Mouse (Mus musculus) liver, embryonic 16.5 days (tissue): ENCODE measurements at regions not wholly inside any gene's neighbourhood (a gene's known extent, or its start where the extent isn't known, plus 50 kb on each side); places are given as distances from the start of the nearest gene placed in this dataset.

ENCODE experiments used
- ATAC-seq: fragments of 200-750 bp; cut with Nextera tagmentation; 2 replicates; pipeline ENCODE4 v1.8.0; 2017; ENCODE audit warnings: low read depth, mild to moderate bottlenecking, moderate number of reproducible peaks, moderate library complexity
- H3K27ac ChIP-seq: fragments of 300-500 bp; sonication (generic); 2 replicates; pipeline ENCODE4 v1.5.1; 2014; ENCODE audit warnings: mild to moderate bottlenecking, low read length
- H3K27me3 ChIP-seq: fragments of 300-500 bp; sonication (generic); 2 replicates; pipeline ENCODE4 v1.6.1; 2014; ENCODE audit warnings: low read depth, low read length, mixed read lengths; ENCODE audit not compliant: control insufficient read depth, insufficient read depth
- H3K36me3 ChIP-seq: fragments of 300-500 bp; sonication (generic); 2 replicates; pipeline ENCODE4 v1.6.1; 2014; ENCODE audit warnings: mild to moderate bottlenecking; ENCODE audit not compliant: control insufficient read depth, insufficient read depth
- H3K4me1 ChIP-seq: fragments of 300-500 bp; sonication (generic); 2 replicates; pipeline ENCODE4 v1.6.1; 2014; ENCODE audit warnings: low read depth, low read length, mixed read lengths; ENCODE audit not compliant: control insufficient read depth
- H3K4me2 ChIP-seq: fragments of 300-500 bp; sonication (generic); 2 replicates; pipeline ENCODE4 v1.6.1; 2014; ENCODE audit warnings: low read depth, low read length, mixed read lengths
- H3K4me3 ChIP-seq: fragments of 300-500 bp; sonication (generic); 2 replicates; pipeline ENCODE4 v1.5.1; 2014; ENCODE audit warnings: low read depth, mild to moderate bottlenecking, low read length
- H3K9ac ChIP-seq: fragments of 300-500 bp; sonication (generic); 2 replicates; pipeline ENCODE4 v1.6.1; 2014; ENCODE audit warnings: low read depth, low read length
- H3K9me3 ChIP-seq: fragments of 300-500 bp; sonication (generic); replicated peaks from 2 replicates; pipeline ENCODE4 v1.6.1; 2016; ENCODE audit warnings: low read length; ENCODE audit not compliant: control insufficient read depth
- WGBS: fragments of 180-500 bp; shearing (Covaris S2); extraction: QIAGEN DNeasy Blood & Tissue Kit; methylation state at CpG from one replicate; pipeline ENCODE4 v1.1.7; 2014; ENCODE audit not compliant: insufficient replicate concordance; 5-methylcytosine and 5-hydroxymethylcytosine counted together

DNA sequence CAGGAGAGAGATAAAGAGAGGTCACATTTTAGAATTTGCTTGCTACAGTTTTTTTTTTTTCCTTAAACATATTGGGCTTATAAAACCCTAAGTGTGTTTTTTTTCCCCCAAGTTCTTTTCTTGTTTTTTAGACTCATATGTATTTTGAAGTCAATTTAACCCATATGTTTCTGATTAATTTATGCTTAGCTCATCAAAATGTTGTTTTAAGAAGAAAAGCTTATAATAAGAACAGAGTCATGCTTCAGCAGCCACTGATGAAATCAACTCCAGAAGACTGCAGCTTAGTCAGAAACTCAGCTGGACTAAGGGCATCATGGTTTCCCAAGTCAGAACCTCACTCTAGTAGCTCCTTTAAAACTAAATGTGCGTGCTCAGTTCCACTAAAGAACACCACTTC, 454.7 kb upstream of the Jag1 start:
- no peaks in the 10 kb centered on the region for H3K9me3 ChIP-seq
- H3K27me3 ChIP-seq: no peaks in the 10 kb centered on the region
- no peak overlapping the region for H3K9ac ChIP-seq
- 50% methylated on average over 1 of the region's 1 CpGs for WGBS
- H3K4me2 ChIP-seq: no peak overlapping the region
- H3K36me3 ChIP-seq: no peaks in the 10 kb centered on the region
- H3K27ac ChIP-seq: no peak overlapping the region
- no peaks in the 10 kb centered on the region for H3K4me1 ChIP-seq
- H3K4me3 ChIP-seq: no peak overlapping the region
- ATAC-seq: no peak

DNA sequence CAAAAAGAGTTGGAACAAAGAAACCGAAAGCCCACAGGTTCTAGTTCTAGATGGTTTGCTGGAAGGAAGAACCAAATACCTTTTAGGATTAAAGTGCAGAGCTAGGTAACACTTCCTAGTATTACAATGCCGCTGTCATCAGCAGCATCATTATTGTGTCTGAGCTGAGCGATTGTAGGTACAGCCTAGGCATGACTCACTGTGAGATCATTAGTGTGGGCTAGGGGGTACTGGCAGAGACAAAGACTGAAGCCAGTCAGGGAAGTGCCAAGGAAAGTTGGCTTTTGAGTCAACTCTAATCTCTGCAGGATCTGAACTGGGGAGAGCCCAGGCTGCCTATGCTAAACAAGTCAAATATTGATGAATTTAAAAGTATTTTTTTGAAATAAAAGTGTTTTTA, 450.2 kb upstream of the Jag1 start:
- 70% methylated on average over 3 of the region's 3 CpGs for WGBS
- H3K4me2 ChIP-seq: no peak overlapping the region
- no peaks in the 10 kb centered on the region for H3K9me3 ChIP-seq
- H3K9ac ChIP-seq: no peak overlapping the region
- H3K27me3 ChIP-seq: no peaks in the 10 kb centered on the region
- ATAC-seq: no peak
- H3K4me3 ChIP-seq: no peak overlapping the region
- no peak overlapping the region for H3K27ac ChIP-seq
- no peaks in the 10 kb centered on the region for H3K36me3 ChIP-seq
- H3K4me1 ChIP-seq: no peaks in the 10 kb centered on the region

GRCm38 (mm10) chr2:137564064-137564624, 447.7 kb upstream of the Jag1 start:
- ATAC-seq: no peak
- WGBS: 62% methylated on average over 5 of the region's 5 CpGs
- H3K4me2 ChIP-seq: no peak overlapping the region

DNA sequence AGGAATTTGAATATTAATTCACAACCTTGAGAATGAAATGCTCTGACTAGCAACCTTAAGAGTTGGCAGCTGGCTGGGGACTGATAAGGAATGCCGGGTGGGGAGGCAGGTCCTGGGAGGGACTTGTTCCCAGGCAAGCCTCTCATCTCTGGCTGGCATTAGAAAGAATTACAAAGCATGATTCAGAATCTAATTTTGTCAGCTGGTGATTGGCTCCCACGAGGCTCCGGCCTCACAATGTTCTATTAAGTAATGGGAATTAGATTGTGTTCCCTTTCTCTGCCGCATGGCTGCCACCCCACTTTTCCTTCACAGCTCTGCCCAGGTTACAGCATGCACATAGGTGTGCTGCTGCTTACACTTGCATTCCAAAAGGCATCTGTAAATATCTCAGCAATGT, 443.9 kb upstream of the Jag1 start:
- H3K27me3 ChIP-seq: no peaks in the 10 kb centered on the region
- 41% methylated on average over 4 of the region's 4 CpGs for WGBS
- no peaks in the 10 kb centered on the region for H3K36me3 ChIP-seq
- no peak for ATAC-seq
- no peaks in the 10 kb centered on the region for H3K4me1 ChIP-seq
- no peak overlapping the region for H3K27ac ChIP-seq
- no peaks in the 10 kb centered on the region for H3K9me3 ChIP-seq
- H3K9ac ChIP-seq: no peak overlapping the region
- H3K4me2 ChIP-seq: no peak overlapping the region
- no peak overlapping the region for H3K4me3 ChIP-seq

More at GRCm38 (mm10) chr2:137564064-137564624, 447.7 kb upstream of the Jag1 start:
- Histone ChIP-seq H3K9ac (no peak overlapping the region), H3K27ac (no peak overlapping the region), H3K36me3 (no peaks in the 10 kb centered on the region), H3K27me3 (no peaks in the 10 kb centered on the region), H3K4me3 (no peak overlapping the region), H3K9me3 (no peaks in the 10 kb centered on the region), H3K4me1 (no peaks in the 10 kb centered on the region)

- Histone ChIP-seq H3K4me1 (no peaks in the 10 kb centered on the region), H3K9ac (no peak overlapping the region), H3K27ac (no peak overlapping the region), H3K36me3 (no peaks in the 10 kb centered on the region), H3K4me2 (no peak overlapping the region), H3K27me3 (no peaks in the 10 kb centered on the region), H3K9me3 (no peaks in the 10 kb centered on the region), H3K4me3 (no peak overlapping the region)
- ATAC-seq: no peak
- 53% methylated on average over 2 of the region's 2 CpGs for WGBS
Measured at GRCm38 (mm10) chr2:137553871-137554270, 437.4 kb upstream of the Jag1 start.

- Histone ChIP-seq H3K4me1 (no peaks in the 10 kb centered on the region), H3K27ac (no peak overlapping the region), H3K27me3 (no peaks in the 10 kb centered on the region), H3K36me3 (no peaks in the 10 kb centered on the region), H3K9ac (no peak overlapping the region), H3K4me2 (no peak overlapping the region), H3K4me3 (no peak overlapping the region), H3K9me3 (no peaks in the 10 kb centered on the region)
- no peak for ATAC-seq
- WGBS: 46% methylated on average over 2 of the region's 2 CpGs
Measured at GRCm38 (mm10) chr2:137536581-137536980, 420.1 kb upstream of the Jag1 start.

DNA sequence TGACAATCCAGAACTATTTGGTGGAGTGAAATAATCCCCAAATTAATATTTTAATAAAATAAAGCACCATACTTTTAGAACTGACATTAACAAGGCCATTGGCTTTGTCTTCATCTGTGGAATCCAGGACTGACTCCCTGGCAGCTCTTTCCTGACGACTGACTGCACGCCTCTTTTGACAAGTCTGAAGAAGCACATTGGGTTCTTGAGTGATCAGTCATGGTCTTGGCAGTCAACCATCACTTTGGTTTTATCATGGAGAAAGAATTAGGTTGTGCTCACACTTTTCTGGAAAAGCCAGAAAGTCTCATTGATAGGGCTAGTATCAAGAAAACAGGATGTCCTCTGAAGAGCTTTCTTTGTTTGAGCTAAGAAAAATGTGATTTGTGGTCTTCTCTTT, 399.8 kb upstream of the Jag1 start:
- no peak for ATAC-seq
- no peaks in the 10 kb centered on the region for H3K9me3 ChIP-seq
- H3K4me3 ChIP-seq: no peak overlapping the region
- no peak overlapping the region for H3K9ac ChIP-seq
- H3K27ac ChIP-seq: no peak overlapping the region
- H3K4me1 ChIP-seq: no peaks in the 10 kb centered on the region
- WGBS: 59% methylated on average over 2 of the region's 2 CpGs
- no peaks in the 10 kb centered on the region for H3K27me3 ChIP-seq
- no peaks in the 10 kb centered on the region for H3K36me3 ChIP-seq
- H3K4me2 ChIP-seq: no peak overlapping the region

DNA sequence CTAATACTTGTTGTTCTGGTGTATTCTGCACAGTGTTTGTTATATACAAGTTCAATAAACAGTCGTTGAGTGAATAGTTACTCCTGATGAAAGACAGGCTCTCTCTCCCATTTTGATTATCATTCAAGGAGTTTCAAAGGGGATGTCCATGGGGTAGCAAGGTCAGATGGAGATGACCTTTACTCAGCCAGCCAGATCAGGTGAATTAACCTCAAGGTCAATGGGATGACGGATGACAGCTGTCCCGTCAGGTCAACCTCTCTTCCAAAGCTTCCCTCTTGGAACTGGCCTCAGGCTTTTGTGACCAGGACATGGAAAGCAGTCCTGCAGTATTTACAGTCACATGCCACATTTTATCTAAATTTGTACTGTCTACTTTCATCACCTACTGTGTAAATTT, 398.6 kb upstream of the Jag1 start:
- ATAC-seq: no peak
- Histone ChIP-seq H3K4me2 (no peak overlapping the region), H3K27ac (no peak overlapping the region), H3K9me3 (no peaks in the 10 kb centered on the region), H3K36me3 (no peaks in the 10 kb centered on the region), H3K4me1 (no peaks in the 10 kb centered on the region), H3K9ac (no peak overlapping the region), H3K4me3 (no peak overlapping the region), H3K27me3 (no peaks in the 10 kb centered on the region)
- 62% methylated on average over 3 of the region's 3 CpGs for WGBS

DNA sequence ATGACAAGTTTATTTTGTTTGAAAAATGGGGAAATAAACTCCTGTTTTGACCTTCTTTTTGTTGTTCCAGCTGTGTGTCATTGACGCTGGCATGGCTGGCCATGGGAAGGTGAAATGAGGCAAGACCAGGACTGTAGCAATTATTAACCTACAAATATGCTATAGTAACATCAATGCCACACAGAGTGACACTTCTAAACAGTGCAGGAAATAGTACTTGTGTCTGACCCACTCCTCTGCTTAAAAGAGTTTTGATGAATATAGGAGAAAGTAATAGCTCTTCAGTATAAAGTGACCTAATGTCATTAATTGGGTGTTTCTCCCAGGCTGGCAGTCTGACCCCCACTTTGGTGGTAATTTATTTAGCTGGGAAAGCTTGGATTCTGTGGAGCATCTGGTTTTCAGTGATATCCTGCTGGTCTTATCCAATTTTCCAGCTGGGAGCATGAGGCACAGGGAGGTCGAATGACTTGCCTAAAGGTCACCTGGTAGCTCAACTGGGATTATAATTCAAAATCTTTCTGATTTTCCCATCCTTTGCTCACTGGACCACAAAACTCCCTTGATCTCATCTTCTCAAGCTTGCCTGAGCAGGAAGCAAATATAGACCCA, 397.6 kb upstream of the Jag1 start:
- no peak overlapping the region for H3K9ac ChIP-seq
- H3K27ac ChIP-seq: no peak overlapping the region
- no peaks in the 10 kb centered on the region for H3K36me3 ChIP-seq
- no peak overlapping the region for H3K4me2 ChIP-seq
- no peak overlapping the region for H3K4me3 ChIP-seq
- ATAC-seq: no peak
- H3K9me3 ChIP-seq: no peaks in the 10 kb centered on the region
- no peaks in the 10 kb centered on the region for H3K27me3 ChIP-seq
- H3K4me1 ChIP-seq: no peaks in the 10 kb centered on the region
- 47% methylated on average over 2 of the region's 2 CpGs for WGBS
